Mouse (Mus musculus): ENCODE measurements around the gene Ugt1a6b. TPM values are rescaled to one million over a fixed set of nuclear protein-coding genes. Genes with fewer than 3 reads are reported as not detected.

Ugt1a6b gene
- polyA plus RNA-seq (2015; fragmentation: Nextera tagmentation; extraction: Ambion mirVana): 1.8 and 2.5 TPM in 2 replicates

GRCm38 (mm10) chr1:88103019-88103418 is at the start of gene Ugt1a6b:
TSS of gene Ugt1a6b (plus strand) at chr1:88103252.

GRCm38 (mm10) chr1:88055088-88055487 is 48.0 kb upstream of the Ugt1a6b start, which contains the start of gene Ugt1a10:
TSS of gene Ugt1a10 (plus strand) at chr1:88055388.

GRCm38 (mm10) chr1:88070495-88070894 is 32.6 kb upstream of the Ugt1a6b start, which contains the start of gene Ugt1a9:
TSS of gene Ugt1a9 (plus strand) at chr1:88070800.

GRCm38 (mm10) chr1:88087513-88087912 is 15.5 kb upstream of the Ugt1a6b start, which contains the start of gene Ugt1a8:
TSS of gene Ugt1a8 (plus strand) at chr1:88087813.

GRCm38 (mm10) chr1:88094941-88095492 is 8.0 kb upstream of the Ugt1a6b start, which contains the start of gene Ugt1a7c:
TSS of gene Ugt1a7c (plus strand) at chr1:88095062.

GRCm38 (mm10) chr1:88134457-88135011 is 31.5 kb downstream of the Ugt1a6b start, which contains the start of gene Ugt1a6a:
TSS of gene Ugt1a6a (plus strand) at chr1:88134809.

GRCm38 (mm10) chr1:88165711-88166110 is 62.7 kb downstream of the Ugt1a6b start, which contains the start of gene Ugt1a5:
TSS of gene Ugt1a5 (plus strand) at chr1:88166012.

GRCm38 (mm10) chr1:88200456-88200855 is 97.4 kb downstream of the Ugt1a6b start, which contains the start of gene Ugt1a2:
TSS of gene Ugt1a2 (plus strand) at chr1:88200601.

GRCm38 (mm10) chr1:88205294-88205922 is 102.4 kb downstream of the Ugt1a6b start, which contains the start of gene Dnajb3:
TSS of gene Dnajb3 (minus strand) at chr1:88205782.

GRCm38 (mm10) chr1:88211812-88212211 is 108.8 kb downstream of the Ugt1a6b start, which contains the start of gene Ugt1a1:
TSS of gene Ugt1a1 (plus strand) at chr1:88211959.

GRCm38 (mm10) chr1:88226670-88227379 is 123.8 kb downstream of the Ugt1a6b start, which contains the start of gene Mroh2a:
TSS of gene Mroh2a (plus strand) at chr1:88226986.

Other genes starting within 250 kb of the Ugt1a6b start
- gene Dgkd, start 250.0 kb upstream of the Ugt1a6b start, polyA plus RNA-seq (2015; fragmentation: Nextera tagmentation; extraction: Ambion mirVana): 14.7 and 15.9 TPM in 2 replicates
- gene Usp40, start 94.7 kb upstream of the Ugt1a6b start, polyA plus RNA-seq (2015; fragmentation: Nextera tagmentation; extraction: Ambion mirVana): 11.9 and 12.7 TPM in 2 replicates
- not detected in 2 replicates for gene Ugt1a10, start 47.9 kb upstream of the Ugt1a6b start, polyA plus RNA-seq (2015; fragmentation: Nextera tagmentation; extraction: Ambion mirVana)
- gene Ugt1a9, start 32.5 kb upstream of the Ugt1a6b start, polyA plus RNA-seq (2015; fragmentation: Nextera tagmentation; extraction: Ambion mirVana): not detected in 2 replicates
- not detected in 2 replicates for gene Ugt1a8, start 15.4 kb upstream of the Ugt1a6b start, polyA plus RNA-seq (2015; fragmentation: Nextera tagmentation; extraction: Ambion mirVana)
- 6.8 and 10.6 TPM in 2 replicates for gene Ugt1a7c, start 8.2 kb upstream of the Ugt1a6b start, polyA plus RNA-seq (2015; fragmentation: Nextera tagmentation; extraction: Ambion mirVana)
- gene Ugt1a6a, start 31.6 kb downstream of the Ugt1a6b start, polyA plus RNA-seq (2015; fragmentation: Nextera tagmentation; extraction: Ambion mirVana): 21.8 and 27.6 TPM in 2 replicates
- gene Ugt1a5, start 62.8 kb downstream of the Ugt1a6b start, polyA plus RNA-seq (2015; fragmentation: Nextera tagmentation; extraction: Ambion mirVana): not detected in 2 replicates
- not detected in 2 replicates for gene Ugt1a2, start 97.3 kb downstream of the Ugt1a6b start, polyA plus RNA-seq (2015; fragmentation: Nextera tagmentation; extraction: Ambion mirVana)
- gene Dnajb3, start 102.5 kb downstream of the Ugt1a6b start, polyA plus RNA-seq (2015; fragmentation: Nextera tagmentation; extraction: Ambion mirVana): 6.6 and 7.7 TPM in 2 replicates
- gene Ugt1a1, start 108.7 kb downstream of the Ugt1a6b start, polyA plus RNA-seq (2015; fragmentation: Nextera tagmentation; extraction: Ambion mirVana): 13.2 and 13.8 TPM in 2 replicates
- 0.16 and 0.17 TPM in 2 replicates for gene Mroh2a, start 123.7 kb downstream of the Ugt1a6b start, polyA plus RNA-seq (2015; fragmentation: Nextera tagmentation; extraction: Ambion mirVana)
- gene Hjurp, start 174.4 kb downstream of the Ugt1a6b start, polyA plus RNA-seq (2015; fragmentation: Nextera tagmentation; extraction: Ambion mirVana): 35.4 and 44.6 TPM in 2 replicates
- not detected in 2 replicates for gene Trpm8, start 174.4 kb downstream of the Ugt1a6b start, polyA plus RNA-seq (2015; fragmentation: Nextera tagmentation; extraction: Ambion mirVana)